Mouse (Mus musculus) CH12.LX (cell line): ENCODE measurements around the gene Jarid2. TPM values are rescaled to one million over a fixed set of nuclear protein-coding genes. Genes with fewer than 3 reads are reported as not detected.

ENCODE experiments used
- DNase-seq: peaks from one replicate; pipeline ENCODE4 v3.0.0-alpha.2; 2013; ENCODE audit errors: extremely low read depth
- H3K27ac ChIP-seq: 2 replicates; pipeline ENCODE4 v1.5.1; 2012; ENCODE audit warnings: low read depth, mild to moderate bottlenecking, control low read depth, moderate library complexity; ENCODE audit not compliant: insufficient read depth
- H3K27me3 ChIP-seq: replicated peaks from 2 replicates; pipeline ENCODE3; 2012; ENCODE audit warnings: inconsistent platforms
- H3K36me3 ChIP-seq, 2 experiments: replicated peaks in 1 of 2; 2 replicates each; pipeline versions ENCODE3 to v1.6.1; 2012; ENCODE audit warnings: inconsistent platforms in 1 of 2, low read length in 1 of 2, mild to moderate bottlenecking in 1 of 2, mixed read lengths in 1 of 2, moderate library complexity in 1 of 2; ENCODE audit not compliant: control insufficient read depth in 1 of 2, insufficient read depth in 1 of 2
- H3K4me1 ChIP-seq, 2 experiments: 2 replicates each; pipeline ENCODE4 v1.6.1; 2012; ENCODE audit warnings: inconsistent platforms in 1 of 2, moderate library complexity in 1 of 2; ENCODE audit not compliant: insufficient read depth in 2 of 2, control insufficient read depth in 1 of 2
- H3K4me2 ChIP-seq: 2 replicates; pipeline ENCODE4 v1.6.1; 2012; ENCODE audit warnings: low read depth, mild to moderate bottlenecking, control low read depth; ENCODE audit not compliant: poor library complexity, insufficient read depth, severe bottlenecking
- H3K4me3 ChIP-seq, 3 experiments: fragments of 150-350 bp in 1 of 3; sonication (generic) in 1 of 3; replicated peaks in 1 of 3; 2 replicates each; pipeline versions ENCODE3 to v1.5.1; 2011 to 2012; ENCODE audit warnings: low read depth in 2 of 3, low read length in 2 of 3, mild to moderate bottlenecking in 2 of 3, moderate library complexity in 2 of 3, control low read depth in 1 of 3, improper control_type of control experiment in 1 of 3, inconsistent platforms in 1 of 3, mixed read lengths in 1 of 3; ENCODE audit not compliant: poor library complexity in 1 of 3
- H3K79me2 ChIP-seq: replicated peaks from 2 replicates; pipeline ENCODE4 v1.6.1; 2012; ENCODE audit warnings: mild to moderate bottlenecking, moderate library complexity; ENCODE audit not compliant: control insufficient read depth, poor library complexity, insufficient read depth, severe bottlenecking; ENCODE audit errors: extremely low read depth
- H3K9ac ChIP-seq: 2 replicates; pipeline ENCODE4 v1.6.1; 2012; ENCODE audit warnings: low read depth, mild to moderate bottlenecking, control low read depth, moderate library complexity; ENCODE audit not compliant: insufficient read depth
- H3K9me3 ChIP-seq: replicated peaks from 2 replicates; pipeline ENCODE3; 2012; ENCODE audit warnings: low read length, inconsistent platforms, mixed read lengths
- CHD1 ChIP-seq: IDR thresholded peaks from 2 replicates; pipeline ENCODE4 v1.6.1; 2012; ENCODE audit warnings: low read depth, low read length, improper control_type of control experiment, inconsistent platforms
- CTCF ChIP-seq, 2 experiments: IDR thresholded peaks in 1 of 2; conservative IDR thresholded peaks in 1 of 2; 2 replicates each; pipeline ENCODE4 v1.5.1; 2011 to 2012; ENCODE audit warnings: low read depth in 2 of 2, low read length in 2 of 2, improper control_type of control experiment in 1 of 2, inconsistent platforms in 1 of 2, mild to moderate bottlenecking in 1 of 2, moderate library complexity in 1 of 2
- E2F4 ChIP-seq: IDR thresholded peaks from 2 replicates; pipeline ENCODE4 v1.6.1; 2011; ENCODE audit warnings: low read depth, low read length, improper control_type of control experiment; ENCODE audit not compliant: insufficient replicate concordance
- ELF1 ChIP-seq: IDR thresholded peaks from 2 replicates; pipeline ENCODE4 v1.6.1; 2014; ENCODE audit warnings: low read depth, mild to moderate bottlenecking, inconsistent platforms, low read length, improper control_type of control experiment
- HCFC1 ChIP-seq: IDR thresholded peaks from 2 replicates; pipeline ENCODE4 v1.6.1; 2012; ENCODE audit warnings: low read depth, mild to moderate bottlenecking, inconsistent platforms, low read length, improper control_type of control experiment
- IRF4 ChIP-seq: IDR thresholded peaks from 2 replicates; pipeline ENCODE4 v1.6.1; 2014; ENCODE audit warnings: low read depth, mild to moderate bottlenecking, inconsistent platforms, low read length, improper control_type of control experiment
- MAX ChIP-seq: IDR thresholded peaks from 2 replicates; pipeline ENCODE4 v1.6.1; 2011; ENCODE audit warnings: low read length, improper control_type of control experiment
- MEF2A ChIP-seq: IDR thresholded peaks from 2 replicates; pipeline ENCODE4 v1.6.1; 2014; ENCODE audit warnings: low read depth, mild to moderate bottlenecking, inconsistent platforms, low read length, improper control_type of control experiment, borderline replicate concordance
- MXI1 ChIP-seq: IDR thresholded peaks from 2 replicates; pipeline ENCODE4 v1.6.1; 2011; ENCODE audit warnings: mild to moderate bottlenecking, low read depth, low read length, improper control_type of control experiment
- MYC ChIP-seq: IDR thresholded peaks from 2 replicates; pipeline ENCODE4 v1.6.1; 2011; ENCODE audit warnings: low read depth, mild to moderate bottlenecking, improper control_type of control experiment, low read length
- NELFE ChIP-seq: IDR thresholded peaks from 2 replicates; pipeline ENCODE4 v1.6.1; 2011; ENCODE audit warnings: low read depth, low read length, improper control_type of control experiment
- PAX5 ChIP-seq: IDR thresholded peaks from 2 replicates; pipeline ENCODE4 v1.6.1; 2012; ENCODE audit warnings: low read length, inconsistent platforms, mixed read lengths
- POLR2A ChIP-seq: IDR thresholded peaks from 2 replicates; pipeline ENCODE4 v1.6.1; 2011; ENCODE audit warnings: low read depth, mild to moderate bottlenecking, improper control_type of control experiment, low read length
- POLR2AphosphoS2 ChIP-seq: IDR thresholded peaks from 2 replicates; pipeline ENCODE4 v1.6.1; 2011; ENCODE audit warnings: low read depth, low read length, improper control_type of control experiment
- RAD21 ChIP-seq: IDR thresholded peaks from 2 replicates; pipeline ENCODE4 v1.6.1; 2011; ENCODE audit warnings: low read depth, mild to moderate bottlenecking, low read length, improper control_type of control experiment, moderate library complexity
- RCOR1 ChIP-seq: conservative IDR thresholded peaks from 2 replicates; pipeline ENCODE4 v1.6.1; 2012; ENCODE audit warnings: low read depth, mild to moderate bottlenecking, inconsistent platforms, low read length, improper control_type of control experiment
- SIN3A ChIP-seq: IDR thresholded peaks from 2 replicates; pipeline ENCODE4 v1.6.1; 2012; ENCODE audit warnings: low read length, improper control_type of control experiment, inconsistent platforms
- TBP ChIP-seq: conservative IDR thresholded peaks from 2 replicates; pipeline ENCODE4 v1.6.1; 2011; ENCODE audit warnings: low read depth, low read length, improper control_type of control experiment
- TCF12 ChIP-seq: IDR thresholded peaks from 2 replicates; pipeline ENCODE4 v1.6.1; 2014; ENCODE audit warnings: low read depth, mild to moderate bottlenecking, inconsistent platforms, low read length, improper control_type of control experiment
- USF1 ChIP-seq: IDR thresholded peaks from 2 replicates; pipeline ENCODE4 v1.6.1; 2014; ENCODE audit warnings: low read depth, mild to moderate bottlenecking, inconsistent platforms, low read length, improper control_type of control experiment
- ZC3H11A ChIP-seq: IDR thresholded peaks from 2 replicates; pipeline ENCODE4 v1.6.1; 2012; ENCODE audit warnings: low read depth, mild to moderate bottlenecking, inconsistent platforms, low read length, improper control_type of control experiment
- ZMIZ1 ChIP-seq: IDR thresholded peaks from 2 replicates; pipeline ENCODE4 v1.6.1; 2012; ENCODE audit warnings: low read depth, mild to moderate bottlenecking, inconsistent platforms, low read length, improper control_type of control experiment
- ZNF384 ChIP-seq: IDR thresholded peaks from 2 replicates; pipeline ENCODE4 v1.6.1; 2012; ENCODE audit warnings: low read depth, low read length, improper control_type of control experiment, inconsistent platforms
- dilution Hi-C: fragments of 300-500 bp; cut with MboI; formaldehyde crosslinking; loops from 2 replicates; pipeline ENCODE4 v1.14.3; 2020; ENCODE audit warnings: low sequenced_read_pairs; ENCODE audit not compliant: extremely low pct_unique_long_range_greater_than_20kb, extremely low pct_ligation_motif_present
- in situ Hi-C: fragments of 300-500 bp; cut with MboI; formaldehyde crosslinking; loops from 3 replicates; pipeline ENCODE4 v1.14.3; 2019; ENCODE audit warnings: low sequenced_read_pairs, low pct_ligation_motif_present, low pct_unique_long_range_greater_than_20kb, mixed read lengths
- polyA plus RNA-seq: library from polyadenylated mRNA; unstranded; fragments of >175 nt; gene quantifications from 2 replicates; pipeline ENCODE4 v1.2.1, GENCODE M21; 2012; ENCODE audit warnings: low read depth; ENCODE audit not compliant: insufficient read length
- total RNA-seq, 2 experiments: library from RNA; depleted of rRNA; stranded (reverse); fragments of 300-350 nt in 1 of 2; fragments of >200 nt in 1 of 2; gene quantifications; 2 replicates each; pipeline ENCODE4 v1.2.3; 2012 to 2014

Gene Jarid2
- total and polyA plus RNA-seq, 3 experiments, result 4.5 to 10.9 (median 7.8) TPM

DNA sequence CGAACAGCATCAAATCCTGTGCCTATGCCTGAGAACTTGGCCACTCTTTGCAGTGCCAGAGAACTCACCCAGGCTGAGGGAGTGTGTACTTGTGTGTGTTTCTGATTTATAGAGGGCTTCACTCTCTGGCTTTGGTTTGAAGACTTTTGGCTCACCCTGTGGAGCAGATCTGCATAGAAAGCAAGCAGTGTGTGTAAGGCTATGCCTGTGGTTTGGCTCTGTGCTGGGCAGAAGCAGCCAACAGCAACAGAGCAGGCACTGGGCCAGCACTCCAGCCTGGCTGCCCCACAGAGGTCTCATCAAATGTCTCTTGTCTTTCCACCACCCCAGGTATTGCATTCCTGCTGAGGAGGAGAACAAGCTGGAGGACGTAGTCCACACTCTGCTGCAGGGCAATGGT lies 183.6 kb downstream of the Jarid2 start:
- Histone ChIP-seq H3K9ac (no peak overlapping the region), H3K4me2 (no peak overlapping the region), H3K4me1 (peaks cover 0 to 2% of the 10 kb centered on the region in 2 experiments; a peak in 2 of 4 replicates), H3K36me3 (peaks cover 62 to 96% of the 10 kb centered on the region in 2 experiments), H3K9me3 (no peaks in the 10 kb centered on the region), H3K4me3 (no peak overlapping the region), H3K27me3 (no peaks in the 10 kb centered on the region), H3K27ac (no peak overlapping the region), H3K79me2 (no peaks in the 10 kb centered on the region)
- dilution Hi-C loops (no loop called here), in situ Hi-C loops (no loop called here)
- TF ChIP-seq POLR2A (no peak), ELF1 (no peak)
- no peak for DNase-seq

DNA sequence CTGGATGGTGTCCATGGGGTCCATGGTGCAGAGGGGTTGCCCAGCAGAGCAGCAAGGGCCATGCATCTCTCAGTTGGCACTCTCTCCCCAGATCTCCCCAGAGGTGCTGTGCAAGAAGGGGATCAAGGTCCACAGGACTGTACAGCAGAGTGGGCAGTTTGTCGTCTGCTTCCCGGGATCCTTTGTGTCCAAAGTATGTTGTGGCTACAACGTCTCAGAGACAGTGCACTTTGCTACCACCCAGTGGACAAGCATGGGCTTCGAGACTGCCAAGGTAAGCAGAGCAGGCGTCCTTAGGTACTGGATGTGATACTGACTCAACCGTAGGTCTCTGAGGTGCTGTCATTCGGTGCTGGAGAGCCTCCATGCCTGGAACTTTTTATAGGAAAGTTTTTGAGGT lies 184.3 kb downstream of the Jarid2 start:
- Histone ChIP-seq H3K4me2 (no peak overlapping the region), H3K27me3 (no peaks in the 10 kb centered on the region), H3K9me3 (no peaks in the 10 kb centered on the region), H3K79me2 (no peaks in the 10 kb centered on the region), H3K4me1 (no peaks in the 10 kb centered on the region), H3K36me3 (peaks cover 62 to 97% of the 10 kb centered on the region in 2 experiments), H3K27ac (no peak overlapping the region), H3K9ac (no peak overlapping the region), H3K4me3 (no peak overlapping the region)
- TF ChIP-seq USF1 (no peak), CTCF (conservative IDR thresholded peaks at IDR 0.05 in 1 of 2, IDR thresholded peaks at IDR 0.05 in 1 of 2; ENCODE audit: low read depth in 2 of 2, low read length in 2 of 2) (no peak), POLR2A (no peak), TBP (no peak), ZC3H11A (no peak), MAX (no peak), RCOR1 (no peak), MEF2A (no peak), TCF12 (no peak), ZMIZ1 (no peak), E2F4 (no peak), ZNF384 (no peak), IRF4 (no peak)
- in situ Hi-C loops, result no loop called here
- no peak for DNase-seq
- dilution Hi-C loops, result no loop called here

DNA sequence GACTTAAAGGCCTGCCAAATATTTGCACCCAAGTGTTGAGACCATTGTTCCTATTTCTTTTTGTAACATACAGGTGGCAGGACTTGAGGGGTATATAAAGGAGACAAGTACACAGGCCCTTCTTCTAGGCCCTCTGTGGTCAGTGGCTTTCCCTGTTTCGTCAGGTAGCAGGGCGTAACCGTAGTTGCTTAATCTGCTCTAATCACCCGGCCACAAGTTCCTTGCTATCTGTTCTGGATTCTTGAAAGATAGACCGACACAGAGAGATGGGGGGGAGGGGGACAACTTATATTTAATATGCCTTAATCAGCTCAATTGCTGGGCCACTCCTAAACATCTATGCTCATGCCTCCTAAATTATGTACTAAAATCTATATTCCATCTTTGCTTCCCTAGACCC lies 186.1 kb downstream of the Jarid2 start:
- DNase-seq, result no peak
- Histone ChIP-seq H3K4me1 (no peaks in the 10 kb centered on the region), H3K4me3 (no peak overlapping the region), H3K9ac (no peak overlapping the region), H3K79me2 (no peaks in the 10 kb centered on the region), H3K27ac (no peak overlapping the region), H3K36me3 (peaks cover 63 to 97% of the 10 kb centered on the region in 2 experiments), H3K27me3 (no peaks in the 10 kb centered on the region), H3K9me3 (no peaks in the 10 kb centered on the region), H3K4me2 (no peak overlapping the region)
- no peak for TF ChIP-seq MXI1
- TF ChIP-seq MYC, result no peak
- TF ChIP-seq HCFC1, result no peak
- no peak for TF ChIP-seq CHD1
- TF ChIP-seq TBP, result no peak
- TF ChIP-seq NELFE, result no peak
- no peak for TF ChIP-seq USF1
- TF ChIP-seq RAD21, result no peak
- no peak for TF ChIP-seq SIN3A
- no peak for TF ChIP-seq POLR2AphosphoS2
- no peak for TF ChIP-seq TCF12
- TF ChIP-seq PAX5, result no peak
- TF ChIP-seq CTCF (conservative IDR thresholded peaks at IDR 0.05 in 1 of 2, IDR thresholded peaks at IDR 0.05 in 1 of 2; ENCODE audit: low read depth in 2 of 2, low read length in 2 of 2), result no peak
- no peak for TF ChIP-seq ZC3H11A
- in situ Hi-C loops (no loop called here), dilution Hi-C loops (no loop called here)
